Comparison of ENCODE assay signal across 19 mouse cellular contexts in genomic region chr19:23246473-23246872, GRCm38 (mm10). TPM values are rescaled to one million over a fixed set of nuclear protein-coding genes. Genes with fewer than 3 reads are reported as not detected.
DNase-seq lines count a peak whose midpoint lies in the region; ATAC-seq and TF ChIP-seq lines count a peak whose summit lies in the region.
"Had no signal": no experiment of that assay in that cellular context is flagged by ENCODE, and none has a peak within 500 bp of the region (broad histone marks: within the 10 kb centered on the region; RNA-seq: fewer than 3 reads in every experiment).

No protein-coding gene starts in this region.

- no peak for TF ChIP-seq POLR2A in CH12.LX (IDR thresholded peaks at IDR 0.05; ENCODE audit: low read depth, low read length)

- no peak overlapping the region for H3K9ac ChIP-seq in lung, postnatal 0 days (replicated peaks; ENCODE audit: low read depth)
- H3K9ac ChIP-seq in CH12.LX (ENCODE audit: insufficient read depth, low read depth): no peak overlapping the region
- H3K9ac ChIP-seq: heart, embryonic 15.5 days had no signal

- no peak overlapping the region for H3K4me2 ChIP-seq in lung, postnatal 0 days (replicated peaks; ENCODE audit: low read depth, low read length)
- H3K4me2 ChIP-seq in CH12.LX (ENCODE audit: insufficient read depth, low read depth, poor library complexity, severe bottlenecking): no peak overlapping the region
- H3K4me2 ChIP-seq: heart, embryonic 15.5 days had no signal

- no peak overlapping the region for H3K27ac ChIP-seq in lung, postnatal 0 days (ENCODE audit: low read length)
- H3K27ac ChIP-seq in CH12.LX (ENCODE audit: insufficient read depth, low read depth): no peak overlapping the region
- H3K27ac ChIP-seq: forebrain, embryonic 10.5 days; heart, adult 2 months; heart, embryonic 15.5 days; layer of hippocampus, adult 2 months had no signal

- ATAC-seq in lung, postnatal 0 days: no peak
- ATAC-seq in hematopoietic stem cell, adult 5-6 weeks (replicated peaks in 1 of 2; ENCODE audit: insufficient read depth in 1 of 2, low FRiP score in 2 of 2, low TSS enrichment in 1 of 2, low read depth in 1 of 2, poor library complexity in 2 of 2, severe bottlenecking in 2 of 2): peak; percentile 75 to 84

- peak; percentile 7 for DNase-seq in lung, postnatal 0 days (ENCODE audit: low spot score)
- no peak for DNase-seq in lung, postnatal 4 days
- peak; percentile 31 for DNase-seq in CH12.LX (ENCODE audit: extremely low read depth)
- peak; percentile 83 for DNase-seq in splenic B cell, adult 2 months (ENCODE audit: low read depth, low spot score)
- no peak for DNase-seq in kidney, postnatal 4 days
- DNase-seq in kidney, adult 11 months: no peak
- DNase-seq: adrenal gland, postnatal 14 days; cerebellum, adult 18-20 months; cerebellum, postnatal 36 days; heart, adult 2 months; kidney, adult 18-20 months; kidney, postnatal 10 days; lung, adult 2 months; midbrain, embryonic 14.5 days; thymus, postnatal 36 days had no signal

- no peak for TF ChIP-seq RAD21 in CH12.LX (IDR thresholded peaks at IDR 0.05; ENCODE audit: low read depth, low read length)

- 81% methylated on average over 2 of the region's 2 CpGs for WGBS in lung, postnatal 0 days

- 0 out of 2 replicates have a peak, but pooled peaks cover 3% of the 10 kb centered on the region for H3K79me2 ChIP-seq in CH12.LX (replicated peaks; ENCODE audit: control insufficient read depth, extremely low read depth, insufficient read depth, poor library complexity, severe bottlenecking)

- no peaks in the 10 kb centered on the region for H3K4me1 ChIP-seq in lung, postnatal 0 days (ENCODE audit: insufficient read depth, low read depth, low read length)
- H3K4me1 ChIP-seq in CH12.LX (ENCODE audit: control insufficient read depth in 1 of 2, insufficient read depth in 2 of 2): peaks cover 0 to 15% of the 10 kb centered on the region in 2 experiments; a peak in 1 of 4 replicates
- H3K4me1 ChIP-seq: forebrain, embryonic 10.5 days; heart, embryonic 15.5 days had no signal

- H3K36me3 ChIP-seq in lung, postnatal 0 days (ENCODE audit: insufficient read depth, low read length): peaks cover 3% of the 10 kb centered on the region; the same call in 1 of the 2 replicates
- H3K36me3 ChIP-seq in CH12.LX (replicated peaks in 1 of 2; ENCODE audit: control insufficient read depth in 1 of 2, insufficient read depth in 1 of 2, low read length in 1 of 2): peaks cover 4 to 45% of the 10 kb centered on the region in 2 experiments
- peaks cover 11% of the 10 kb centered on the region for H3K36me3 ChIP-seq in splenic B cell, adult 2 months (ENCODE audit: control insufficient read depth, insufficient read depth, low read length, poor library complexity, severe bottlenecking)

- in situ Hi-C loops in CH12.LX (cut with MboI; ENCODE audit: low pct_ligation_motif_present, low pct_unique_long_range_greater_than_20kb, low sequenced_read_pairs): no loop called here

- no peak for TF ChIP-seq CTCF in lung, postnatal 0 days (IDR thresholded peaks at IDR 0.05)
- TF ChIP-seq CTCF in CH12.LX (conservative IDR thresholded peaks at IDR 0.05 in 1 of 2, IDR thresholded peaks at IDR 0.05 in 1 of 2; ENCODE audit: low read depth in 2 of 2, low read length in 2 of 2): no peak

- no peak overlapping the region for H3K4me3 ChIP-seq in lung, postnatal 0 days (ENCODE audit: low read depth, low read length)
- no peak overlapping the region for H3K4me3 ChIP-seq in CH12.LX (replicated peaks in 1 of 3; ENCODE audit: low read depth in 2 of 3, low read length in 2 of 3, poor library complexity in 1 of 3)
- H3K4me3 ChIP-seq: forebrain, embryonic 10.5 days; heart, adult 2 months; heart, embryonic 15.5 days; layer of hippocampus, adult 2 months had no signal

- no peaks in the 10 kb centered on the region for H3K27me3 ChIP-seq in lung, postnatal 0 days (replicated peaks; ENCODE audit: insufficient read depth, low read length)
- no peaks in the 10 kb centered on the region for H3K27me3 ChIP-seq in CH12.LX (replicated peaks)
- no peaks in the 10 kb centered on the region for H3K27me3 ChIP-seq in splenic B cell, adult 2 months (ENCODE audit: control insufficient read depth, insufficient read depth, low read length, poor library complexity, severe bottlenecking)
- H3K27me3 ChIP-seq: heart, embryonic 15.5 days had no signal

- no peaks in the 10 kb centered on the region for H3K9me3 ChIP-seq in lung, postnatal 0 days (ENCODE audit: low read length)
- no peaks in the 10 kb centered on the region for H3K9me3 ChIP-seq in CH12.LX (replicated peaks; ENCODE audit: low read length)
- H3K9me3 ChIP-seq: forebrain, embryonic 10.5 days; heart, embryonic 15.5 days had no signal

- TF ChIP-seq EP300 in lung, postnatal 0 days (IDR thresholded peaks at IDR 0.05): no peak
- no peak for TF ChIP-seq EP300 in CH12.LX (IDR thresholded peaks at IDR 0.05; ENCODE audit: low read length)

- dilution Hi-C loops in CH12.LX (cut with MboI; ENCODE audit: extremely low pct_ligation_motif_present, extremely low pct_unique_long_range_greater_than_20kb, low sequenced_read_pairs): no loop called here

TF ChIP-seq in CH12.LX, 34 proteins besides CTCF, POLR2A, EP300 and RAD21:
- TF ChIP-seq ZNF384 (IDR thresholded peaks at IDR 0.05; ENCODE audit: low read depth, low read length): no peak
- TF ChIP-seq BHLHE40 (IDR thresholded peaks at IDR 0.05; ENCODE audit: low read depth, low read length): no peak
- no peak for TF ChIP-seq NELFE (IDR thresholded peaks at IDR 0.05; ENCODE audit: low read depth, low read length)
- TF ChIP-seq RCOR1 (conservative IDR thresholded peaks at IDR 0.05; ENCODE audit: low read depth, low read length): no peak
- no peak for TF ChIP-seq JUN (IDR thresholded peaks at IDR 0.05; ENCODE audit: insufficient read depth, low read depth, low read length)
- no peak for TF ChIP-seq ELF1 (IDR thresholded peaks at IDR 0.05; ENCODE audit: low read depth, low read length)
- no peak for TF ChIP-seq PAX5 (IDR thresholded peaks at IDR 0.05; ENCODE audit: low read length)
- TF ChIP-seq MAFK (IDR thresholded peaks at IDR 0.05; ENCODE audit: insufficient replicate concordance, low read length): no peak
- TF ChIP-seq MAX (IDR thresholded peaks at IDR 0.05; ENCODE audit: low read length): no peak
- no peak for TF ChIP-seq ETS1 (conservative IDR thresholded peaks at IDR 0.05; ENCODE audit: low read depth, low read length)
- no peak for TF ChIP-seq IRF4 (IDR thresholded peaks at IDR 0.05; ENCODE audit: low read depth, low read length)
- TF ChIP-seq TCF12 (IDR thresholded peaks at IDR 0.05; ENCODE audit: low read depth, low read length): no peak
- TF ChIP-seq MYC (IDR thresholded peaks at IDR 0.05; ENCODE audit: low read depth, low read length): no peak
- no peak for TF ChIP-seq ZKSCAN1 (IDR thresholded peaks at IDR 0.05; ENCODE audit: borderline replicate concordance, low read depth, low read length)
- no peak for TF ChIP-seq ZC3H11A (IDR thresholded peaks at IDR 0.05; ENCODE audit: low read depth, low read length)
- TF ChIP-seq UBTF (IDR thresholded peaks at IDR 0.05; ENCODE audit: low read depth, low read length): no peak
- TF ChIP-seq CHD2 (IDR thresholded peaks at IDR 0.05; ENCODE audit: low read length): no peak
- no peak for TF ChIP-seq MXI1 (IDR thresholded peaks at IDR 0.05; ENCODE audit: low read depth, low read length)
- no peak for TF ChIP-seq JUND (conservative IDR thresholded peaks at IDR 0.05; ENCODE audit: low read depth, low read length)
- TF ChIP-seq MEF2A (IDR thresholded peaks at IDR 0.05; ENCODE audit: borderline replicate concordance, low read depth, low read length): no peak

RNA-seq across cellular contexts. Expression of gene Smc5, which starts 27.2 kb away (rescaled TPM):
- 12.9 and 14.1 TPM in 2 replicates for polyA plus RNA-seq in lung, postnatal 0 days (2015; fragmentation: Nextera tagmentation; extraction: Ambion mirVana)
- total RNA-seq in CH12.LX (2012; rRNA removed): 22.8 and 25.5 TPM in 2 replicates
- total RNA-seq in CH12.LX (2014; rRNA removed): 34.5 and 41.3 TPM in 2 replicates
- polyA plus RNA-seq in CH12.LX (2012; ENCODE audit: insufficient read length, low read depth): 43.4 and 45.3 TPM in 2 replicates
- 94.2 and 97.5 TPM in 2 replicates for total RNA-seq in hematopoietic stem cell, adult 5-6 weeks (2017)

Comparison
In these comparisons a context has a peak if more than half of its experiments do, and no peak if none do; other contexts are left out.
1. DNase-seq: peak in lung, postnatal 0 days (single experiment), CH12.LX (single experiment) and splenic B cell, adult 2 months (single experiment); none in lung, postnatal 4 days (0 of 2), kidney, postnatal 4 days (0 of 2) and kidney, adult 11 months (single experiment).